Mouse (Mus musculus): ENCODE measurements around the gene Fam240a.

Fam240a gene

DNA sequence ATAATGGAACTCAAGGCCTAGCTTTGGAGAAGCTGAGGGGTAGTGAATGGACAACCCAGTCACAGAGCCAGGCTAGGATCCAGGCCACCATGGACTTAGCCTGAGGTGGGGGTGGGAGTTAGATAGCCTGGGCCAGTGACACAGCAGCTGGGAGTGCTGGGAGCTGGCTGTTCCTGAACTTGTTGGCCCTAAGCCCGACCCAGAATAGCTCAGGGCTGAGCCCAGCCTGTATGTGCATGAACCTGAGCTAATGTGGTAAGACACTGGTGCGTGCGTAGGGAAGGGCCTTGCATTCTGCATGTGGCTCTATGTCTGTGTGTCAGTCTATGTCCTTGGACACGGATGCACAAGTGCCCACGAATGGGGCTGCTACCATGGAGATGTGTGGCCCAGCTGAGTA, 38.8 kb downstream of the Fam240a start:
- in situ Hi-C loops (cut with MboI; ENCODE audit: low pct_unique_long_range_greater_than_20kb in 1 of 2, low sequenced_read_pairs in 2 of 2, unreplicated experiment in 1 of 2) = no loop called here

DNA sequence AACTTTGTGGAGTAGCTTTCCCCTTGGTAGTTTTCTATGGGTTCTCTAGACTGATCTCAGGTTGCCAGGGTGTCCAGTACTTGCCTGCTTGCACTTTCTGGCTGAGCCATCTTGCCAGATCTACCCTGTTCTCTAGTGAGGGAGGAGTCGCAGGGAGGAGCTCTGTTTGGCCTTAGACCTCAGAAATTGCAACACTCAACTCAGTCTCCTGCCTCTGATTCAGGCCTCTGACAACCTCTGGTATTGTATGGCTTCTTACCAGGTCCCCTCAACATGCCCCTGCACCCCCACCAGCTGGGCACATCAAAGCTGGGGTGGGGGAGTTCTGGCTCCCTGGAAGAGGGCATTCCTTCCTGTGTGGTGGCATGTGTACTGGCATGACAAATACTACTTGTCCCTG, 39.3 kb downstream of the Fam240a start:
- in situ Hi-C loops (cut with MboI; ENCODE audit: low pct_unique_long_range_greater_than_20kb in 1 of 2, low sequenced_read_pairs in 2 of 2, unreplicated experiment in 1 of 2) = no loop called here

GRCm38 (mm10) chr9:110875288-110875695, 41.4 kb downstream of the Fam240a start:
- in situ Hi-C loops (cut with MboI; ENCODE audit: low pct_unique_long_range_greater_than_20kb in 1 of 2, low sequenced_read_pairs in 2 of 2, unreplicated experiment in 1 of 2) = no loop called here

- in situ Hi-C loops (cut with MboI; ENCODE audit: low pct_unique_long_range_greater_than_20kb in 1 of 2, low sequenced_read_pairs in 2 of 2, unreplicated experiment in 1 of 2) = no loop called here
Measured at GRCm38 (mm10) chr9:110874660-110875191, 41.9 kb downstream of the Fam240a start.

DNA sequence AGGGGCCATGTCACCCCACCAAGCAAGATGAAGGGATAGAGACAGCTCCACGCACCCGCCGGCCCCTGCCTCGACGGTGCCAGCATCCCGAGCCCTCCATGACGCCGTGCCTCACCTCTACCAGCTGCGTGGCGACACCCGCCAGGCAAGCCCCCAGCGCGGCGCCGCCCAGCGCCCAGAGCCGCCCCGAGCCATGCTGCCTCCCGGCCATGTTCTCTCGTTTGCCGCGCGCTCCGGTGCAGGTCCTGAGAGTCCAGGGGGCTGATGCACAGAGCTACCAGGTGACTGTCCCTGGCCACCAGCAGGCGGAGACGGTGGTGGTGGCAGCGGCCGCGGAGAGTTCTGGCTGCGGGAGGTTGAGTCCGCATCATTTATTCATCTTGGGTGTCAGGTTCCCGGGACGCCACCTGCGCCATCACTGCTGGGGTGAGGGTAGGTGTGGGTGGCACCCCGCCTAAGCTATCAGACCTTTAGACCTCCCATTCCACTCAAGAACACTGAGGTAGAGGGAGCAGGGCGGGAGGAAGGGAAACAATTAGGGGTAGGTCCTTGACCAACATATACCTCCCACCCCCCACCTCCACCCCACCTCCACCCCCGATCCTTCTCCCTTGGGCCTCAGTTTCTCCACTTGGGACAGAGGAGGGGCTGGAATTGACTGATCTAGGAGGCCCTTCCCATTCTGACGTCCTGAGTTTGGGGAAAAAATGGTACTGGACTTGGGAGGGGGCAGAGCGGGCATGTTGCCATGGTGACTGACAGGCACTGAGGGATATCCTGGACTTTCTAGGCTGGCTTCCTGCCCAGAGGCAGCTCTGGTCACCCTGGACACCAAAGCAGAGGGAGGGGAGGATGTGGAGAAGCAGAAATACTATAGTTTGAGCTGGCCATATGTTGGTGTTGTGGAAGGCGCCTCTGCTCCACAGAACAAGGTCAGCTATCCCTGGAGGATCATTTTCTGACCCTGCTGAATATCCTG, 42.7 kb downstream of the Fam240a start:
- in situ Hi-C loops (cut with MboI; ENCODE audit: low pct_unique_long_range_greater_than_20kb in 1 of 2, low sequenced_read_pairs in 2 of 2, unreplicated experiment in 1 of 2) = no loop called here

DNA sequence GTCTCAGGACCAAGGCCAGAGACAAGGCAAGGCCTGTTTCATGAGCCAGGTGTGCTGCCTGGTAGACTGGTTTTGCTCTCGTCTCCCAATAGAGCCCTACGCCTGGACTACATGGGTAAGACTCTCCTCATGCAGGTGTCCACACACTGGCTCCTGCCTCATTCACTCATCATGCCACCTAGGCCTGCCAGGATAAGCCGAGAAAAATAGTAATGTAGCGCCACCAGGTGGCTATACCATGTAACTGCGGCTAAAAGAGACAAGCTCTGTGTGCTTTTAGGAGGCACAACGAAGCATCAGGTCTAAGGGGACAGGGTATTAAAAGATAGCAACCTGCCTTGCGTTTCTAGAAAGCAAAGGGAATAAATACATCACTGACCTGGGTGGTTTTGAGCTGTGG, 45.6 kb downstream of the Fam240a start:
- in situ Hi-C loops (cut with MboI; ENCODE audit: low pct_unique_long_range_greater_than_20kb in 1 of 2, low sequenced_read_pairs in 2 of 2, unreplicated experiment in 1 of 2) = no loop called here

Measured in mouse embryonic stem cell (cell line).